Mouse (Mus musculus) CH12.LX (cell line): ENCODE measurements around the gene Nek6.

Experiments used
- CHD1 ChIP-seq: IDR thresholded peaks from 2 replicates; pipeline ENCODE4 v1.6.1; 2012; ENCODE audit warnings: low read depth, low read length, improper control_type of control experiment, inconsistent platforms
- CHD2 ChIP-seq: IDR thresholded peaks from 2 replicates; pipeline ENCODE4 v1.6.1; 2011; ENCODE audit warnings: low read length, improper control_type of control experiment
- CTCF ChIP-seq, 2 experiments: IDR thresholded peaks in 1 of 2; conservative IDR thresholded peaks in 1 of 2; 2 replicates each; pipeline ENCODE4 v1.5.1; 2011 to 2012; ENCODE audit warnings: low read depth in 2 of 2, low read length in 2 of 2, improper control_type of control experiment in 1 of 2, inconsistent platforms in 1 of 2, mild to moderate bottlenecking in 1 of 2, moderate library complexity in 1 of 2
- EP300 ChIP-seq: IDR thresholded peaks from 2 replicates; pipeline ENCODE4 v1.6.1; 2011; ENCODE audit warnings: low read length, improper control_type of control experiment
- HCFC1 ChIP-seq: IDR thresholded peaks from 2 replicates; pipeline ENCODE4 v1.6.1; 2012; ENCODE audit warnings: low read depth, mild to moderate bottlenecking, inconsistent platforms, low read length, improper control_type of control experiment
- KAT2A ChIP-seq: IDR thresholded peaks from 2 replicates; pipeline ENCODE4 v1.6.1; 2012; ENCODE audit warnings: low read length, improper control_type of control experiment, inconsistent platforms; ENCODE audit not compliant: insufficient replicate concordance
- NRF1 ChIP-seq: IDR thresholded peaks from 2 replicates; pipeline ENCODE4 v1.6.1; 2014; ENCODE audit warnings: low read depth, mild to moderate bottlenecking, inconsistent platforms, low read length, improper control_type of control experiment, moderate library complexity
- PAX5 ChIP-seq: IDR thresholded peaks from 2 replicates; pipeline ENCODE4 v1.6.1; 2012; ENCODE audit warnings: low read length, inconsistent platforms, mixed read lengths
- POLR2A ChIP-seq: IDR thresholded peaks from 2 replicates; pipeline ENCODE4 v1.6.1; 2011; ENCODE audit warnings: low read depth, mild to moderate bottlenecking, improper control_type of control experiment, low read length
- SIN3A ChIP-seq: IDR thresholded peaks from 2 replicates; pipeline ENCODE4 v1.6.1; 2012; ENCODE audit warnings: low read length, improper control_type of control experiment, inconsistent platforms
- USF1 ChIP-seq: IDR thresholded peaks from 2 replicates; pipeline ENCODE4 v1.6.1; 2014; ENCODE audit warnings: low read depth, mild to moderate bottlenecking, inconsistent platforms, low read length, improper control_type of control experiment
- ZC3H11A ChIP-seq: IDR thresholded peaks from 2 replicates; pipeline ENCODE4 v1.6.1; 2012; ENCODE audit warnings: low read depth, mild to moderate bottlenecking, inconsistent platforms, low read length, improper control_type of control experiment
- ZNF384 ChIP-seq: IDR thresholded peaks from 2 replicates; pipeline ENCODE4 v1.6.1; 2012; ENCODE audit warnings: low read depth, low read length, improper control_type of control experiment, inconsistent platforms

DNA sequence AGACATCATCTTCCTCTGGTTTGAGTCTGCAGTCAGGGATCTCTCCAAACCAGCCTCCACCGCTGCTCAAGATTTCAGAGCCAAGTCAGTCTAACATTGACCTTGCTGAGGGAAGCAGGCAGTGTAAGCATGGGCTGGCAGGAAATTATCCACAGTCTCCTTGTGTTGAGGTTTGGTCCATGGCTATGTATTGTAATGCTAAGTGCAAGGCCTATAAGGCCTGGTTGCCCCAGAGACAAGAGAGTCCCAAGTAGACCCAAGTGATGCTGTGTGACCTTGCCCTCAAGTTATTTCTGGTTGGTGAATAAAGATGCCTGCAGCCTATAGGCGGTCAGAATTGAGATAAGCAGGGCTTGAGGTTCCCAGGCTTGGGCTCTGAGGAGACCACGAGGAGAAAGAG is 45.3 kb downstream of the Nek6 start:
- no peak for TF ChIP-seq POLR2A
- no peak for TF ChIP-seq EP300
- no peak for TF ChIP-seq KAT2A
- no peak for TF ChIP-seq CHD2
- no peak for TF ChIP-seq USF1
- no peak for TF ChIP-seq CTCF (conservative IDR thresholded peaks at IDR 0.05 in 1 of 2, IDR thresholded peaks at IDR 0.05 in 1 of 2; ENCODE audit: low read depth in 2 of 2, low read length in 2 of 2)
- no peak for TF ChIP-seq ZC3H11A
- TF ChIP-seq PAX5, result no peak
- no peak for TF ChIP-seq CHD1
- TF ChIP-seq ZNF384, result no peak
- TF ChIP-seq HCFC1, result no peak
- TF ChIP-seq SIN3A, result no peak
- no peak for TF ChIP-seq NRF1
